Mouse (Mus musculus) ovary, postnatal 14 days (tissue): Measurements from ENCODE around the gene Ager.

ENCODE experiments used
- DNase-seq: peaks from one replicate; pipeline ENCODE4 v3.0.0; 2022; ENCODE audit warnings: low spot score

The Ager gene

GRCm38 (mm10) chr17:34604511-34605237 lies 7.0 kb downstream of the Ager start:
- no peak for DNase-seq

- peak; percentile 94 for DNase-seq
Observed at GRCm38 (mm10) chr17:34605609-34606008, 7.9 kb downstream of the Ager start.

- no peak for DNase-seq
Observed at GRCm38 (mm10) chr17:34606186-34607039, 8.8 kb downstream of the Ager start.

- no peak for DNase-seq
Observed at GRCm38 (mm10) chr17:34607997-34608396, 10.3 kb downstream of the Ager start.

GRCm38 (mm10) chr17:34611050-34611449 lies 13.4 kb downstream of the Ager start:
- DNase-seq, result no peak

GRCm38 (mm10) chr17:34613054-34613645 lies 15.5 kb downstream of the Ager start:
- DNase-seq, result no peak

- no peak for DNase-seq
Observed at GRCm38 (mm10) chr17:34613830-34614229, 16.2 kb downstream of the Ager start.

GRCm38 (mm10) chr17:34615871-34616270 lies 18.2 kb downstream of the Ager start, which contains the start of gene Egfl8:
Gene Egfl8, minus strand, starts transcription at chr17:34615971.
- DNase-seq, result no peak

GRCm38 (mm10) chr17:34618999-34619398 lies 21.3 kb downstream of the Ager start:
- no peak for DNase-seq

GRCm38 (mm10) chr17:34621006-34621405 lies 23.3 kb downstream of the Ager start:
- no peak for DNase-seq

- DNase-seq, result no peak
Observed at GRCm38 (mm10) chr17:34623161-34623560, 25.5 kb downstream of the Ager start.

GRCm38 (mm10) chr17:34624981-34625380 lies 27.3 kb downstream of the Ager start:
- no peak for DNase-seq

- no peak for DNase-seq
Observed at GRCm38 (mm10) chr17:34626062-34626772, 28.6 kb downstream of the Ager start.

- no peak for DNase-seq
Observed at GRCm38 (mm10) chr17:34626773-34627092, 29.1 kb downstream of the Ager start.

- peak; percentile 65 for DNase-seq
Observed at GRCm38 (mm10) chr17:34627093-34627942, 29.7 kb downstream of the Ager start.

- DNase-seq, result no peak
Observed at GRCm38 (mm10) chr17:34627943-34628643, 30.4 kb downstream of the Ager start, which contains the start of gene Ppt2. Gene Ppt2, minus strand, starts transcription at chr17:34628510.

GRCm38 (mm10) chr17:34628644-34628967 lies 30.9 kb downstream of the Ager start:
- no peak for DNase-seq

GRCm38 (mm10) chr17:34629221-34629751 lies 31.6 kb downstream of the Ager start, which contains the start of gene Prrt1:
Gene Prrt1, plus strand, starts transcription at chr17:34629533.
- no peak for DNase-seq

GRCm38 (mm10) chr17:34629796-34630603 lies 32.3 kb downstream of the Ager start:
- no peak for DNase-seq
